Mouse (Mus musculus) heart, adult 2 months (tissue): ENCODE data around the gene Phf12.

Experiments
- CTCF ChIP-seq: fragments of 200-600 bp; IDR thresholded peaks from 2 replicates; pipeline ENCODE4 v1.8.1; 2022; ENCODE audit warnings: antibody characterized with exemption, mild to moderate bottlenecking, moderate library complexity
- EP300 ChIP-seq: fragments of 200-500 bp; IDR thresholded peaks from 2 replicates; pipeline ENCODE4 v1.6.1; 2011; ENCODE audit warnings: low read depth, low read length, control low read depth; ENCODE audit not compliant: insufficient read depth
- POLR2A ChIP-seq: fragments of 200-500 bp; IDR thresholded peaks from 2 replicates; pipeline ENCODE4 v1.6.1; 2011; ENCODE audit warnings: mild to moderate bottlenecking, low read depth, low read length, control low read depth; ENCODE audit not compliant: insufficient read depth

GRCm38 (mm10) chr11:78069130-78069529 is 86.6 kb downstream of the Phf12 start:
- no peak for TF ChIP-seq POLR2A
- no peak for TF ChIP-seq CTCF
- TF ChIP-seq EP300 = no peak
